Mouse (Mus musculus) lung, postnatal 0 days (tissue): ENCODE data around the gene Ugt1a6a.

ENCODE experiments used
- CTCF ChIP-seq: IDR thresholded peaks from 2 replicates; pipeline ENCODE4 v1.5.1; 2016; ENCODE audit warnings: antibody characterized with exemption, mild to moderate bottlenecking
- EP300 ChIP-seq: IDR thresholded peaks from 2 replicates; pipeline ENCODE4 v1.6.1; 2016; ENCODE audit warnings: antibody characterized with exemption, mild to moderate bottlenecking, control low read depth

DNA sequence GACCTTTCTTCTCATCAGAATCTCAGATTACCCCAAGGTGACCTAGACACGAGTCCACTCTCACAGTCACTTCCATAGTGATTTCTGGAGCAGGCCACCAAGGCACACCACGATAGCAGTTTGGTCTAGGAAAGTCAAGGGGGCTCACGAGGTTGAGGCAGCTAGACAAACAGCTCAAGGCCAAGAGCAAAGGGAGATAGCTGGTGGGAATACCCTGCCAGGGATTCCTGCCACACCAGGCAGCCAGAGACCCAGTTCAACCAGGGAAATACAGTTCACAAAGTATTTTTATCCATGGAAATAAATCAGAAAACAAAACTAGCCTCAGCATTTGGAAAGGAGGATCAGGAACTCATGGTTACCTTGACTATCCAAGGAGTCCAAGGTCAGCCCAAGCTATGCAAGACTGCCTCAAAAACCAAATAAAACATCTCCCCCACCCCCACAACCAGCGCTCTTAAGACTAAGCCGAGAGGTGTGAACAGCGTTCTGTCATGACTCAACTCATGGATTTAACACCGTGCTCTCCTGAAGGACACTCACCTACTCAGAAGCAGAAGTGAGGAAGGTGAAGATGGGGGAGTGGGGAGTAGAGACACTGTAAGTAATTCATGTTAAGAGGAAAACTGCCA, 129.7 kb downstream of the Ugt1a6a start:
- TF ChIP-seq CTCF = no peak
- TF ChIP-seq EP300 = no peak
